Mouse (Mus musculus) cerebral cortex, adult 2 months (tissue): ENCODE results near the gene Cyp2r1.

Experiments
- WGBS: fragments of 180-500 bp; shearing (Covaris S2); methylation state at CpG from one replicate; pipeline ENCODE4 v1.1.7; 2018; 5-methylcytosine and 5-hydroxymethylcytosine counted together

The Cyp2r1 gene

GRCm38 (mm10) chr7:114562531-114563241 lies at the start of gene Cyp2r1:
Cyp2r1 (minus strand) TSS chr7:114562972.
- under 1% methylated on average over 56 of the region's 56 CpGs for WGBS

- 93% methylated on average over 8 of the region's 8 CpGs for WGBS
Observed at GRCm38 (mm10) chr7:114594391-114594790, 31.6 kb upstream of the Cyp2r1 start.

GRCm38 (mm10) chr7:114582441-114582840 lies 19.7 kb upstream of the Cyp2r1 start:
- 73% methylated on average over 2 of the region's 2 CpGs for WGBS

- 77% methylated on average over 5 of the region's 5 CpGs for WGBS
Observed at GRCm38 (mm10) chr7:114581200-114581599, 18.4 kb upstream of the Cyp2r1 start.

GRCm38 (mm10) chr7:114580426-114580825 lies 17.7 kb upstream of the Cyp2r1 start:
- WGBS: 6% methylated on average over 4 of the region's 4 CpGs

- 66% methylated on average over 1 of the region's 1 CpGs for WGBS
Observed at GRCm38 (mm10) chr7:114577665-114578064, 14.9 kb upstream of the Cyp2r1 start.

GRCm38 (mm10) chr7:114576931-114577330 lies 14.2 kb upstream of the Cyp2r1 start:
- WGBS: 63% methylated on average over 3 of the region's 3 CpGs

GRCm38 (mm10) chr7:114573866-114574265 lies 11.1 kb upstream of the Cyp2r1 start:
- 96% methylated on average over 4 of the region's 4 CpGs for WGBS

- WGBS: 95% methylated on average over 1 of the region's 1 CpGs
Observed at GRCm38 (mm10) chr7:114536179-114536578, 26.6 kb downstream of the Cyp2r1 start.

- 74% methylated on average over 1 of the region's 1 CpGs for WGBS
Observed at GRCm38 (mm10) chr7:114526245-114526644, 36.5 kb downstream of the Cyp2r1 start.

GRCm38 (mm10) chr7:114520122-114520521 lies 42.6 kb downstream of the Cyp2r1 start:
- WGBS: 100% methylated on average over 1 of the region's 1 CpGs

- 84% methylated on average over 2 of the region's 2 CpGs for WGBS
Observed at GRCm38 (mm10) chr7:114508879-114509278, 53.9 kb downstream of the Cyp2r1 start.
